Mouse (Mus musculus): ENCODE data around the gene Axdnd1. TPM values are rescaled to one million over a fixed set of nuclear protein-coding genes. Genes with fewer than 3 reads are reported as not detected.

Gene Axdnd1
- not detected in 2 replicates for polyA plus RNA-seq (2021; fragmentation: Nextera tagmentation)
- long read RNA-seq, experiment 1, partial matches to known transcripts, result 0 of 2 reads
- long read RNA-seq, experiment 1, other reads (novel, unspliced or antisense), result 2 of 2 reads
- long read RNA-seq, experiment 2, partial matches to known transcripts, result 0 of 1 reads
- long read RNA-seq, experiment 2, other reads (novel, unspliced or antisense), result 1 of 1 reads

GRCm38 (mm10) chr1:156420671-156421297 is at the start of gene Axdnd1:
Axdnd1 (minus strand) TSS chr1:156421159.

GRCm38 (mm10) chr1:156365740-156366139 is 55.2 kb downstream of the Axdnd1 start, which contains the start of gene Gm2000:
Gm2000 (plus strand) TSS chr1:156366040.

GRCm38 (mm10) chr1:156310630-156311029 is 110.3 kb downstream of the Axdnd1 start, which contains the start of gene Nphs2:
Nphs2 (plus strand) TSS chr1:156310727.

GRCm38 (mm10) chr1:156302911-156303749 is 117.8 kb downstream of the Axdnd1 start, which contains the start of gene Tdrd5:
Tdrd5 (minus strand) TSS chr1:156303664.

Other genes starting within 250 kb of the Axdnd1 start
- 8.9 and 10.4 TPM in 2 replicates for gene Fam163a, start 216.1 kb downstream of the Axdnd1 start, polyA plus RNA-seq (2021; fragmentation: Nextera tagmentation)
- 0.29 and 0.44 TPM in 2 replicates for gene Tdrd5, start 117.5 kb downstream of the Axdnd1 start, polyA plus RNA-seq (2021; fragmentation: Nextera tagmentation)
- gene Nphs2, start 110.4 kb downstream of the Axdnd1 start, polyA plus RNA-seq (2021; fragmentation: Nextera tagmentation), result 0.10 TPM in 1 of 2 replicates, not detected in the other
- 1,020 and 1,047 TPM in 2 replicates for gene Gm2000, start 55.1 kb downstream of the Axdnd1 start, polyA plus RNA-seq (2021; fragmentation: Nextera tagmentation)
- 43.9 and 55.1 TPM in 2 replicates for gene Soat1, start 53.2 kb upstream of the Axdnd1 start, polyA plus RNA-seq (2021; fragmentation: Nextera tagmentation)
- 8.1 and 9.1 TPM in 2 replicates for gene Gm10031, start 102.9 kb upstream of the Axdnd1 start, polyA plus RNA-seq (2021; fragmentation: Nextera tagmentation)
- 2.7 and 3.1 TPM in 2 replicates for gene Abl2, start 137.6 kb upstream of the Axdnd1 start, polyA plus RNA-seq (2021; fragmentation: Nextera tagmentation)

All from layer of hippocampus, adult 6 months (tissue).